Mouse (Mus musculus) liver, adult 2 months (tissue): ENCODE results near the gene Ctsj.

Experiments used
- CTCF ChIP-seq: fragments of 200-500 bp; IDR thresholded peaks from 2 replicates; pipeline ENCODE4 v1.5.1; 2011; ENCODE audit warnings: low read depth, low read length, control low read depth
- POLR2A ChIP-seq: fragments of 200-500 bp; IDR thresholded peaks from 2 replicates; pipeline ENCODE4 v1.6.1; 2011; ENCODE audit warnings: low read length, control low read depth; ENCODE audit not compliant: insufficient read depth; ENCODE audit errors: extremely low read depth

GRCm38 (mm10) chr13:61040531-61040930 lies 34.8 kb upstream of the Ctsj start, which contains the start of gene Ctsq:
- TF ChIP-seq CTCF (no peak), POLR2A (no peak)
